Mouse (Mus musculus): ENCODE measurements around the gene Rnf5.
A peak's percentile ranks its signal among the peaks of the same experiment; 100 is the strongest.

The Rnf5 gene

DNA sequence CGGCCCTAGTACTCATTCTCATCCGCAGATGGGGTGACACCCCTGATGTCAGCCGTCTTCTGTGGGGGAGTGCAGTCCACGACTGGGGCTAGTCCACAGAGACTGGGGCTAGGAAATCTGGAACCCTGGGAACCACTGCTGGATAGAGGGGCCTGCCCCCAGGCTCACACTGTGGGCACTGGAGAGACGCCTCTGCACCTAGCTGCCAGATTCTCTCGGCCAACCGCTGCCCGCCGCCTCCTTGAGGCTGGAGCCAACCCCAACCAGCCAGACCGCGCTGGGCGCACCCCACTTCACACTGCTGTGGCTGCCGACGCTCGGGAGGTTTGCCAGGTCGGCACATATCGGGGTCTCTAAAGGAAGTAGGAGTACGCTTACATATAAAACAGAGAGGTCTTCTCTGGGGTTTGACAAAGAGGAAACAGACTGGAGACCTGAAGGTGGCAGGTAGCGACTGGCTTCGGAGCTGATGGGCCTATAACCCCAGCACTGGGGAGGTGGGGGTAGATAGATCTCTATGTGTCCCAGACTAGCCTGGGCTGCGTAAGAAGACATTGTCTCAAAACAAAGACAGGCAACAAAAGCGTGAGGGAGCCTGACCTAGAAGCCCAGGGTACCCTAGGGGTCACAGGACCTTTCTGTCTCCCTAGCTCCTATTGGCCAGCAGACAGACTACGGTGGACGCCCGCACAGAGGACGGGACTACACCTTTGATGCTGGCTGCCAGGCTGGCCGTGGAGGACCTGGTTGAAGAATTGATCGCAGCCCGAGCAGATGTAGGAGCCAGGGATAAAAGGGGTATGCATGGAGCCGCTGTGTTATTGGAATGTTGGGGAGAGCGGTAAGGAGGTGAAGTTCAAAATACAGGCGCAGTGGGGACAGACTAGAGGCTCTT is 17.4 kb downstream of the Rnf5 start:
- DNase-seq (ENCODE audit: low spot score in 2 of 2), result no peak

DNA sequence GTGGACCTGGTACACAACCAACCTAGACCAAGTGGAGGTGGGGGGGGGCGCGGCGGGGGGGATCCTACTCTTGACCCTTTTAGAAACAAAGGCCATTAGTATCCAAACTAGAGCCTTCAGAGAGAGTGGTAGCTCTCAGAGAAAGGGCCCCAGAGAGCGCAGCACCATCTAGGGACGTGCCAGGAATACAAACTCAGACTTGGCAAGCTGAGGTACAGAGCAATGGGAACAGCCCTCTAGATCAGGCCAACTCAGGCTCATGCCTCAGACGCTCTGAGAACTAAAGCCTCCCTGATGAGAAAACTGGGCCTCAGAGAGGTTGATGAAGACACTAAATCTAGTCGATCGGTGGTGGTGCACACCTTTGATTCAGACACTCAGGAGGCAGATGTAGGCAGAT is 18.4 kb downstream of the Rnf5 start:
- DNase-seq (ENCODE audit: low spot score in 2 of 2), result no peak

DNA sequence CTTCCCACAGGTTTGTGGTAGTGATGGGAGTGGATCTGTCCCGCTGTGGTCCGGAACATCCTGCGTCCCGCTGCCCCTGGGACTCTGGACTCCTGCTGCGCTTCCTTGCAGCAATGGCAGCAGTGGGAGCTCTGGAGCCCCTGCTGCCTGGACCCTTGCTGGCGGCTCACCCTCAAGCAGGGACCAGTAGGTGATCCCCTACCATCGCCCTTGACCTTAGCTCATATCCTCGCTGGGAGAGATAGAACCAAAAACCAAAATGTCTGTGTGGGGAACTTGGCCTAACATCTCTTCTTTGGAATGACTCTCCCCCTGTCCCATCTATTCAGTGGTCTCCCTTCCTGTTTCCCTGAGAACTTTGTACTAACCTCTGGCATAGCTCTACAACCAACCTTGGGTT is 19.7 kb downstream of the Rnf5 start:
- DNase-seq (ENCODE audit: low spot score in 2 of 2), result no peak

DNA sequence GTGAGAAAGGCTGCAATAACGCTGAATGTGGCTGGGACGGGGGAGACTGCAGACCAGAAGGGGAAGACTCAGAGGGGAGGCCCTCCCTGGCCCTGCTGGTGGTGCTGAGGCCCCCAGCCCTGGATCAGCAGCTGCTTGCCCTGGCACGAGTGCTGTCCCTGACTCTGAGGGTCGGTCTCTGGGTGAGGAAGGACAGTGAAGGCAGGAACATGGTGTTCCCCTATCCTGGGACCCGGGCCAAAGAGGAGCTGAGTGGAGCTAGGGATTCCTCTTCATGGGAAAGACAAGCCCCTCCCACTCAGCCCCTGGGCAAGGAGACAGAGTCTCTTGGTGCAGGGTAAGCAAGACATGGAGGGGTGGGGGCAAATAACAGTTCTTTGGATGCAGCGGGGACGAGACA is 20.1 kb downstream of the Rnf5 start:
- DNase-seq (ENCODE audit: low spot score in 2 of 2), result no peak

DNA sequence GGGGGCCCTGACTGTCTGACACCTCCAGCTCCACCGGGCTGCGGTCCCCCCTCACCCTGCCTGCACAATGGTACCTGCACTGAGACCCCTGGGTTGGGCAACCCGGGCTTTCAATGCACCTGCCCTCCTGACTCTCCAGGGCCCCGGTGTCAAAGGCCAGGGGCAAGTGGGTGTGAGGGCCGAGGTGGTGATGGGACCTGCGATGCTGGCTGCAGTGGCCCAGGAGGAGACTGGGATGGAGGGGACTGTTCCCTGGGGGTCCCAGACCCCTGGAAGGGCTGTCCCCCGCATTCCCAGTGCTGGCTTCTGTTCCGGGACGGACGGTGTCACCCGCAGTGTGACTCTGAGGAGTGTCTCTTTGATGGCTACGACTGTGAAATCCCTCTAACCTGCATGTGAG is 21.0 kb downstream of the Rnf5 start:
- no peak for DNase-seq (ENCODE audit: low spot score in 2 of 2)

DNA sequence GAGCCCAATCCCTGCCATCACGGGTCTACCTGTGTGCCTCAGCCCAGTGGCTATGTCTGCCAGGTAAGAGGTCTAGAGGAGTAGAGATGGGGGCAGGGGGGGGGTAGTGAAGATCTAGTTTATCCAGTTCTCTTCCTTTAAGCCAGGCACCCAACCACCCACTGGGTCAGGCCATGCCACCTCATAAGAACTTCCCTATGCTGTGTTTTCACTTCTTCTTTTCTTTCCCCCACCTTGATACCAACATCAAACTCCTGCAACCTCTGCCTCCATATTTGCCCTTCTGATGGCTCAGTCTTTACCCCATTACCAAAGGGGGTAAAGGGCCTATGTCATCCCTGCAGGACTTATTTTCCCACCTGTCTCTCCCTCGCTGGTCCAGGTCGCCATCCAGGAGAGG is 25.4 kb downstream of the Rnf5 start:
- no peak for DNase-seq (ENCODE audit: low spot score in 2 of 2)

DNA sequence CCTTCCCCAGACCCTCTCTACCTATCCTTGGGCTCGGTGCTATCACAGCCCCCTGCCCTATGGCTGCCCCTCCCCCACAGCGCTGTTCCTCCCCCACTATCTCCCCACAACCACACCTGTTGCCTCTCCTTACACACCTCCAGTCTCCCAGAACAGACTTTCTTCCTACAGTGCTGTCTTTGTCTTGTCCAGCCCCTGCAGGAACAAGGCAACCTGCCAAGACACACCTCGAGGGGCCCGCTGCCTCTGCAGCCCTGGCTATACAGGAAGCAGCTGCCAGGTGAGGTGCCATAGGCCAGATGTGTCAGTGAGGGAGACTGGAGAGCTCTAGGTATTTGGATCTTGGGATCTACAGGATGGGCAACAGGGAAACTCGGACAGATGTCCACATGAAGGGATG is 26.9 kb downstream of the Rnf5 start:
- no peak for DNase-seq (ENCODE audit: low spot score in 2 of 2)

DNA sequence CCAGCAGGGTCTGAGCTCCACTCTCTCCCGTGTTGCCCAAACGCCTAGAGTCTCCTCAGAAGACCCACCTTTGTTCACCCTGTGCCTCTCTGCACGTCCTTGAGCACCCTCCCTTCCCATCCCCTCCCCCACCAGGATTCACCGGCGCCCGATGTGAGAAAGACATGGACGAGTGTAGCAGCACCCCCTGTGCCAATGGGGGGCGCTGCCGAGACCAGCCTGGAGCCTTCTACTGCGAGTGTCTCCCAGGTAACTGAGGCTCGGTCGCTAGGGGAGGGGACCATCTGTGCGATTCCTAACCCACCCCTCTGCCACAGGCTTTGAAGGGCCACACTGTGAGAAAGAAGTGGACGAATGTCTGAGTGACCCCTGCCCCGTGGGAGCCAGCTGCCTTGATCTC is 31.1 kb downstream of the Rnf5 start:
- DNase-seq (ENCODE audit: low spot score in 2 of 2), result no peak

DNA sequence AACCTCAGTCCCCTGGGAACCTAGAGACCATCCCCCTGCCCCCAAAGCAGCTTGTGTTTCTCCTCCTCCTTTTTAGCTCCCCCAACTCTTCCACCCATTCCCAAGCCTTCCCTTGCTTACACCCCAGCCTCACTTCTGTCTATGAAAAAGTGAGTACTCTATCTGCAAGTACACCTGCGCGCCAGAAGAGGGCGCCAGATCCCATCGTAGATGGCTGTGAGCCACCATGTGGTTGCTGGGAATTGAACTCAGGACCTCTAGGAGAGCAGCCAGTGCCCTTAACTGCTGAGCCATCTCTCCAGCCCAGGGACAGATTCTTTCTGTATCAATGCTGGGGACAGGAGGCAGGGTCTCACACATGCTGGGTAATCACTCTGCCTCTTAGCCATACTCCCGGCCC is 31.6 kb downstream of the Rnf5 start:
- DNase-seq (ENCODE audit: low spot score in 2 of 2), result no peak

DNA sequence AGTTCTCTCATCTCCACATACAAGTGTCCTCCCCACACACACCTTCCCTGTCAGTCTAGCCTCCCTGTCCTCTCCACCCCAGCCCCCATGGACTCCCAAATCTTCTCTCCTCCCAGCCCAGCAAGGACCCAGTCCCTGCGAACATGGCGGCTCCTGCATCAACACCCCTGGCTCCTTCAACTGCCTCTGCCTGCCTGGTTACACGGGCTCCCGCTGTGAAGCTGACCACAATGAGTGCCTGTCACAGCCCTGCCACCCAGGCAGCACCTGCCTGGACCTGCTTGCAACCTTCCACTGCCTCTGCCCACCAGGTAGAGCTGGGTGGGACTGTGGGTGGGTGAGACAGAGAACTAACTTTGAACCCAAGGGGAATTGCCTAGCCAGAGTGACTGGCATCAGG is 33.6 kb downstream of the Rnf5 start:
- no peak for DNase-seq (ENCODE audit: low spot score in 2 of 2)

DNA sequence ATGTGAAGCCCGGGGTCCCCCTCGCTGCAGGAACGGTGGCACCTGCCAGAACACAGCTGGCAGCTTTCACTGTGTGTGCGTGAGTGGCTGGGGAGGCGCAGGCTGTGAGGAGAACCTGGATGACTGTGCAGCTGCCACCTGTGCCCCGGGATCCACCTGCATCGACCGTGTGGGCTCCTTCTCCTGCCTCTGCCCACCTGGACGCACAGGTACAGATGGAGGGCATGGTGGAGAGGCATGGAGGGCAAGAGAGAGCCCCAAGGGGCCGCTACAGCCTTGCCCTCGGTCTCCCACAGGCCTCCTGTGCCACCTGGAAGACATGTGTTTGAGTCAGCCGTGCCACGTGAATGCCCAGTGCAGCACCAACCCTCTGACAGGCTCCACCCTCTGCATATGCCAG is 35.1 kb downstream of the Rnf5 start:
- DNase-seq (ENCODE audit: low spot score in 2 of 2), result no peak

DNA sequence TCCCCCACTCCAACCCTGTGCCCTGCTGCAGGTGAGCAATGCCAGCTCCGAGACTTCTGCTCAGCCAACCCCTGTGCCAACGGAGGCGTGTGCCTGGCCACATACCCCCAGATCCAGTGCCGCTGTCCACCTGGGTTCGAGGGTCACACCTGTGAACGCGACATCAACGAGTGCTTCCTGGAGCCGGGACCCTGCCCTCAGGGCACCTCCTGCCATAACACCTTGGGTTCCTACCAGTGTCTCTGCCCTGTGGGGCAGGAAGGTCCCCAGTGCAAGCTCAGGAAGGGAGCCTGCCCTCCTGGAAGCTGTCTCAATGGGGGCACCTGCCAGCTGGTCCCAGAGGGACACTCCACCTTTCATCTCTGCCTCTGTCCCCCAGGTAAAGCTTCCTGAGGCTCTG is 36.2 kb downstream of the Rnf5 start:
- no peak for DNase-seq (ENCODE audit: low spot score in 2 of 2)

DNA sequence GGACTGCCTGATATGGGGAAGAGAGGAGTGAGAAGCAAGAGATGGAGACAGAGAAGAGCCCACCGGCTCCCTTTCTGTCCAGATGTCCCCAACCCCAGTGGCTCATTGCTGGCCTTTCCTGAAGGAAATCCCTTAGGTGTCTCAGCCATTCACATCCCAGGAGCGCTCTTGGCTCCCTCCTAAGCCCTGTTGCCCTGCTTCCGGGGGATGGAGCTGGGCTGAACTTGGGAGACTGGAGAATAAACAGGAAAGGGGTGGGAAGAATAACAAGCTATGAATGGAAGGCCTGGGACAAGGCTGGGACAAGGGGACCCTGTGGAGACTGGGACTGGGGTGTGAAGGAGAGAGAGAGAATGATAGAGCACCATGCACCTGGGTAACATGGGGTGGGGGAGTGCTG is 38.7 kb downstream of the Rnf5 start:
- DNase-seq (ENCODE audit: low spot score in 2 of 2), result no peak

DNA sequence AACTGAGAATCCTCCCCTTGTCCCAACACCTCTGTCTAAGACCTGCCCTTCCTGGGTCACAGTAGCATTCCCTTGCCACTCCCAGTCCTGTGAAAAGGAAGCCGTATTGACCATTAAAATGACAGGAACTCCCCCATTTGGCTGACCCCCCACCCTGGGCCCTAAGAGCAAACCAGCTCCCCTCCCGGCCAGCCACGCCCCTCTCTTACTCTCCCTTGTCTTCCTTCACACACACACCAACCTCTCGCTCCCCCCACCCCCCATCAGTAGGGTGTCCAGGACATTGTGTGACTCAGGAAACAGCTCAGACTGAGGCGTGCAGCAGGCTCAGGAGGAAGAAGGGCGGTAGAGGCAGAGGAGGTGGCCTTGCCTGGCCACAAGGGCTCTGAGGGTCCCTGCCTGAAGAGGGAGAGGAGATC is 39.5 kb downstream of the Rnf5 start, which contains the start of gene Notch4:
TSS of gene Notch4 (plus strand) at position 266 of the 419 bp plus-strand sequence.
- no peak for DNase-seq (ENCODE audit: low spot score in 2 of 2)

DNA sequence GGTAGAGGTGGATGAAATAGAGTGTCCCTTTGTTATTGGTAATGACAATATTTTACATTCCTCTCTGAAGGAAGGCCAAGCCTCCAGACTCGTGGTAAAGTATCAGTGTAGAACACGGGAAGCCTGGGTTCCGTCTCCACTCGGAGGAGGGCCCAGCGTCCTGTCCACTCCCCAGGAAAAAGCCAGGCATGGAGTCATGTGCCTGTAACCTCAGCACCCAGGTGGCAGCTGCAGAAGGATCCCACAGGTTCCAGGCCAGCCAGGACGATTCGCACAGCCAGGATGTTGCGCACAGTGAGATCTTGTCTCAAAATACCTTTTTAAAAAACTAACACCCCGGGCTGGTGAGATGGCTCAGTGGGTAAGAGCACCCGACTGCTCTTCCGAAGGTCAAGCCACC is 40.1 kb downstream of the Rnf5 start:
- no peak for DNase-seq (ENCODE audit: low spot score in 2 of 2)

DNA sequence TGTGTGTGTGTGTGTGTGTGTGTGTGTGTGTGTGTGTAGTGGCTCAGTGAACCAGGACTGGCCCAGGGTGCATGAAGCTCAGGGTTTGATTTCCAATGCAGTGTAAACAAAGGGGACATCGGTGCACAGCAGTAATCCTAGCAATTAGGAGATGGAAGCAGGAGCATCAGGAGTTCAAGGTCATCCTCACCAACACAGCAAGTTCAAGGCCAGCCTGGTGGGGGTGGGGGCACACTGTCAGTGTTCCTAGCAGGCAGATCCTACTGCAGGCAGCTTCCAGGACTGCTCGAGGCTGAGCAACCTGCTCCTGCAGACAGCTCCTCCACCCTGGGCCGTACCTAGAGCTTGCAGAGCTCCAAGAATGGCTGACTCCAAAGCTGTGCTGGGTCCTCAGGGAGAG is 40.9 kb downstream of the Rnf5 start:
- DNase-seq (ENCODE audit: low spot score in 2 of 2), result no peak

DNA sequence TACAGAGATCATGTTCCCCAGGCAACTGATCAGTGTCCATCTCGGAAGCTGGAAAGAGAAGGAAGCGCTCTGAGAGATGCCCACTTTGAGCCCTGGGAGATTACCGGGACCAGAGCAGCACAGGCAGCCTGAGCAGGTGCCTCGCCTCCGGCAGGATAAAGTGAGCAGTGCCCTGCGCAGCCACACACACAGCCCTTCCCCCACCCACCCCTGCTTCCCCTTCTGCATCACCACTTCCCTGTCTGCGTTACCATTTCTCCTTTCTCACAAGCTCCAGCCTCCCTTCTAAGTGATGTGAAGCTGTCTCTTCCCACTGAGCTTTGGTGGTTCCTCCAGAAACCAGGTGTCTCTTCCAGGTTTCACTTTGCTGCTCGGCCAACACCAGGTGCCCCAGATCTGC is 42.3 kb downstream of the Rnf5 start:
- DNase-seq (ENCODE audit: low spot score in 2 of 2), result no peak

DNA sequence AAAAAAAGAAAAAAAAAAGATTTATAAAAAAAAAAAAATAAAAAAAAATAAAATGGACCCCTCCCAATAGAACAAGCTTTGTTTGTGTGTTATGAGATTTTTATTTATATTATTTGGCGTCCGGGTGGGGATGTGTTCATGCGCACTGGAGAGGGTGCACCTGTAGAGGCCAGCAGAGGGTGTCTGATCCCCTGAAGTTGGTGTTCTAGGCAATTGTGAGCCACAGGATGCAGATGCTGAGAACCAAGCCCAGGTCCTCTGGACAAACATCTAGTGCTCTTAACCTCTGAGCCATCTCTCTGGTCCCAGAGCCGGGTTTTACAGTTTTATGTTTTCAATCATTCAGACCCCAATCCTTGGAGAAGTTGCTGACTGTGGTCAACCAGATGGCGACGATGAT is 43.1 kb downstream of the Rnf5 start:
- DNase-seq (ENCODE audit: low spot score in 2 of 2), result no peak

DNA sequence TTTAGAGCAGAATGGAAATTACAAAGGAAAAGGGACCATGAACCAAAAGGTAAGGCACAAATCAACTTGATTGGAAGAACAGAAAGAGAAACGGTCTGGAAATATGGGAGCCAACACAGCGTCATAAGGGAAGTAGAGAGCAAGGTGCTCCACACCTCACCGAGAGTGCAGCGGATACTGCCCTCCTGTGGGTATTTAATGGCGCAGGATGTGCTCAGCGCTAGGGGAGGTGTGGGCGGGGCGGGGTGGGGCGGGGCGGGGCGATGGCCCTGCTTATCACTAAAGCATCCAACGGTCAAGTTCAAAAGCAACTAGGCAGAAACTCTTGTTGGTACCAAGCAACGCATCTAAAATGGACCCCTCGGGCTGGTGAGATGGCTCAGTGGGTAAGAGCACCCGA is 43.6 kb downstream of the Rnf5 start:
- no peak for DNase-seq (ENCODE audit: low spot score in 2 of 2)

DNA sequence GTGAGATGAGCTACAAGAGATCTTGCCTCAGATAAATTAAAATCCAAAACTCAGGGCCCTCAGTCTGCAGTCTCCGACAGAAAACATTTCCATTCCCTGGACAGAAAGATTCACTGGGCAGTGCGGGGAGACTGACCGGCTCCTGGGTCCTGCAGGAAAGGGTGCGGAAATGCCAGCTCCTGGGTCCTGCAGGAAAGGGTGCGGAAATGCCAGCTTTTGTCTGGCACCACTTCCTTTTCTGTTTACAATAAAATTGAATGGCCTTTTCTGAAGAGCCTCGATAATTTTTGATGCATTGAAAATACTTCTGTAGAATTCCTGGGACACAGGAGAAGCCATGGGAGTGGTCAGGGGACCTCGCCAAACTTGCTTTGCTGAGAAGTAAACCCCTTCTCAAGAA is 44.4 kb downstream of the Rnf5 start:
- no peak for DNase-seq (ENCODE audit: low spot score in 2 of 2)

DNA sequence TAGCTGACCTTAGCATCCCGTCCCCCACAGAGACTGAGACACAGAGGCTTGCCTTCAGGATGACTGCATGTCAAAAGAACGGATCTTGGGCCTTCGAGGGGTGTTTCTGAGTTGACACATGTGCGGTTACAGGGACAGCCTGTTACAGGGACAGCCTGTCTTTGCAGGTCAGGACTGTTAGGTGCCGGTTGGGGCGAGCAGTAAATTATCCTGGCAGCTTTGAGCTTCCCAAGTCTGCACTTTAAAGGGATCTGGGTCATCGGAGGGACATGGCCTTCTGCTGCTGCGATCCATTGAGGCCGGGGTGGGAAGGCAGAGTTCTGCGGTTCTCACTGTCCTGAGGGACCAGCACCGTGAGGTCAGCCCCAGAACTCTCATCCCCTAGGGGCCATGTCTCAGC is 46.1 kb downstream of the Rnf5 start:
- no peak for DNase-seq (ENCODE audit: low spot score in 2 of 2)

DNA sequence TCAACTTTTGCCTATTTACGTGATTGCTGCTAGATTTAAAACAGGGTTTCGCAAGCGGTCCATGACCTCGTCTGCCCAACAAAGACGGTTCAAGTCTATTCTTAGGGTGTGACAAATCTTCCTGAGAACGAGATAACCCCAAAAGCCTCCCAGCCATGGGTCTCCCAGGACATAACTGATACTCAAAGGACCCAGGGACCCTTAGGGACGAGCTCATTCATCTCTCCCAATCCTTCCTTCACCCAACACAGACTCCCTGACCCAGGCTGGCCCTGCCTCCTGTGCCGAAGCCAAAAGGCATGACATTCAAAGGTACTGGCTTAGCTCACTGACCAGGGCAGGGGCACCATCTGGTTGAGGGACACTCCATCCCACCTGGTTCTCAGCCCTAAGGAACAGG is 47.1 kb downstream of the Rnf5 start:
- DNase-seq (ENCODE audit: low spot score in 2 of 2), result no peak

DNA sequence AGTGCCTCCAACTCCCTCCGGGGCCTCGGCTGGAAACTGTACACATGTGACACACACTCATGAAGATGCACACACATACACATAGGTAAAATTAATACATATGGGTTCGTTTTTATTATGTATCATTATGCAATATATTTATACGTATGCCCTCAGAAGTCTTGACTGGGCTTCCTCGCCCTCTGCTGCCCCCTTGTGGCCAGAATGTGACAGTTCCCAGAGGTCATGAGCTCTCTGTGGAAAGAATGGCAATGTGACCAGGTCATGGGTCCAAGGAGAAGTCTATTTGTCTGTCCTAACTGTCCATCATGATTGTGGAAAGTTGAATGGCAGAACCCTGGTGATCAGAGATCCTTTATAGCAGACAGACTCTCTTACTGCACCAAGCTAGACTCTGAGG is 48.0 kb downstream of the Rnf5 start:
- DNase-seq (ENCODE audit: low spot score in 2 of 2), result peak; percentile 70 to 79
